Mouse (Mus musculus): ENCODE measurements around the gene Ryr3.
A peak's percentile ranks its signal among the peaks of the same experiment; 100 is the strongest.

Ryr3 gene

GRCm38 (mm10) chr2:112781631-112782030, 435.3 kb downstream of the Ryr3 start:
- no peak for DNase-seq (ENCODE audit: low spot score)

GRCm38 (mm10) chr2:112774762-112775161, 442.1 kb downstream of the Ryr3 start:
- peak; percentile 57 for DNase-seq (ENCODE audit: low spot score)

GRCm38 (mm10) chr2:112767665-112768064, 449.2 kb downstream of the Ryr3 start:
- DNase-seq (ENCODE audit: low spot score) = no peak

- no peak for DNase-seq (ENCODE audit: low spot score)
These were observed 451.9 kb downstream of the Ryr3 start for GRCm38 (mm10) chr2:112765046-112765445.

GRCm38 (mm10) chr2:112764274-112764673, 452.6 kb downstream of the Ryr3 start:
- DNase-seq (ENCODE audit: low spot score) = no peak

GRCm38 (mm10) chr2:112762006-112762405, 454.9 kb downstream of the Ryr3 start:
- no peak for DNase-seq (ENCODE audit: low spot score)

- DNase-seq (ENCODE audit: low spot score) = no peak
These were observed 455.5 kb downstream of the Ryr3 start for GRCm38 (mm10) chr2:112761196-112761913.

GRCm38 (mm10) chr2:112760692-112761091, 456.2 kb downstream of the Ryr3 start:
- no peak for DNase-seq (ENCODE audit: low spot score)

- DNase-seq (ENCODE audit: low spot score) = no peak
These were observed 457.2 kb downstream of the Ryr3 start for GRCm38 (mm10) chr2:112759678-112760077.

GRCm38 (mm10) chr2:112758732-112759131, 458.2 kb downstream of the Ryr3 start:
- DNase-seq (ENCODE audit: low spot score) = no peak

GRCm38 (mm10) chr2:112753316-112753715, 463.6 kb downstream of the Ryr3 start:
- DNase-seq (ENCODE audit: low spot score) = no peak

GRCm38 (mm10) chr2:112751416-112751815, 465.5 kb downstream of the Ryr3 start:
- no peak for DNase-seq (ENCODE audit: low spot score)

GRCm38 (mm10) chr2:112748532-112748931, 468.4 kb downstream of the Ryr3 start:
- DNase-seq (ENCODE audit: low spot score) = no peak

- no peak for DNase-seq (ENCODE audit: low spot score)
These were observed 484.0 kb downstream of the Ryr3 start for GRCm38 (mm10) chr2:112732942-112733341.

GRCm38 (mm10) chr2:112727842-112728241, 489.1 kb downstream of the Ryr3 start:
- DNase-seq (ENCODE audit: low spot score) = no peak

- DNase-seq (ENCODE audit: low spot score) = no peak
These were observed 495.7 kb downstream of the Ryr3 start for GRCm38 (mm10) chr2:112721217-112721616.

- DNase-seq (ENCODE audit: low spot score) = no peak
These were observed 496.2 kb downstream of the Ryr3 start for GRCm38 (mm10) chr2:112720715-112721114.

GRCm38 (mm10) chr2:112714648-112715047, 502.2 kb downstream of the Ryr3 start:
- DNase-seq (ENCODE audit: low spot score) = no peak

- DNase-seq (ENCODE audit: low spot score) = no peak
These were observed 535.1 kb downstream of the Ryr3 start for GRCm38 (mm10) chr2:112681817-112682216.

GRCm38 (mm10) chr2:112677246-112677645, 539.6 kb downstream of the Ryr3 start:
- no peak for DNase-seq (ENCODE audit: low spot score)

- no peak for DNase-seq (ENCODE audit: low spot score)
These were observed 540.2 kb downstream of the Ryr3 start for GRCm38 (mm10) chr2:112676721-112677120.

- no peak for DNase-seq (ENCODE audit: low spot score)
These were observed 540.7 kb downstream of the Ryr3 start for GRCm38 (mm10) chr2:112676175-112676574.

GRCm38 (mm10) chr2:112669461-112669860, 547.4 kb downstream of the Ryr3 start:
- DNase-seq (ENCODE audit: low spot score) = no peak

GRCm38 (mm10) chr2:112656131-112656530, 560.8 kb downstream of the Ryr3 start:
- DNase-seq (ENCODE audit: low spot score) = no peak

All from urinary bladder, postnatal 25 days (tissue).